Comparison of ENCODE assay signal across 13 mouse cellular contexts in genomic region chr6:23383004-23383347, GRCm38 (mm10).
DNase-seq lines count a peak whose midpoint lies in the region; ATAC-seq lines count a peak whose summit lies in the region.
"Had no signal": no experiment of that assay in that cellular context is flagged by ENCODE, and none has a peak within 500 bp of the region (broad histone marks: within the 10 kb centered on the region; RNA-seq: fewer than 3 reads in every experiment).

No protein-coding gene starts in this region.

- ATAC-seq in forebrain, embryonic 13.5 days = peak; percentile 87
- 0 out of 2 replicates have a peak, but pooled peaks have one; percentile 17 for ATAC-seq in hindbrain, embryonic 16.5 days
- peak; percentile 62 for ATAC-seq in midbrain, embryonic 15.5 days (replicated peaks)
- ATAC-seq: activated CD4-positive, CD25-positive, alpha-beta regulatory T cell, adult 4 months; intestine, embryonic 16.5 days had no signal

- DNase-seq in embryo, embryonic 11 days = peak; percentile 58
- no peak for DNase-seq in kidney, postnatal 25 days
- no peak for DNase-seq in B cell, adult 2 months
- no peak for DNase-seq in lung, postnatal 36 days
- no peak for DNase-seq in kidney, postnatal 14 days
- DNase-seq: cerebellum, postnatal 25 days; thymus, adult 2 months had no signal

- no peak overlapping the region for H3K9ac ChIP-seq in forebrain, embryonic 13.5 days
- no peak overlapping the region for H3K9ac ChIP-seq in hindbrain, embryonic 16.5 days (ENCODE audit: low read depth, low read length)
- no peak overlapping the region for H3K9ac ChIP-seq in midbrain, embryonic 15.5 days
- H3K9ac ChIP-seq: lung, embryonic 15.5 days had no signal

- H3K4me3 ChIP-seq in forebrain, embryonic 13.5 days = peak overlapping the region; percentile 4; the same call in 1 of the 2 replicates
- no peak overlapping the region for H3K4me3 ChIP-seq in hindbrain, embryonic 16.5 days (ENCODE audit: low read length)
- H3K4me3 ChIP-seq in midbrain, embryonic 15.5 days = no peak overlapping the region
- H3K4me3 ChIP-seq: lung, embryonic 15.5 days had no signal

- H3K4me2 ChIP-seq in forebrain, embryonic 13.5 days = peak overlapping the region; percentile 46
- peak overlapping the region; percentile 40 for H3K4me2 ChIP-seq in hindbrain, embryonic 16.5 days (ENCODE audit: low read length)
- peak overlapping the region; percentile 38 for H3K4me2 ChIP-seq in midbrain, embryonic 15.5 days
- H3K4me2 ChIP-seq: lung, embryonic 15.5 days had no signal

- H3K27ac ChIP-seq in forebrain, embryonic 13.5 days = peak overlapping the region; percentile 12; the same call in 1 of the 2 replicates
- H3K27ac ChIP-seq in hindbrain, embryonic 16.5 days (ENCODE audit: low read depth, low read length) = no peak overlapping the region
- no peak overlapping the region for H3K27ac ChIP-seq in midbrain, embryonic 15.5 days
- H3K27ac ChIP-seq: lung, embryonic 15.5 days had no signal

- H3K27me3 ChIP-seq in forebrain, embryonic 13.5 days = peaks cover 16% of the 10 kb centered on the region
- H3K27me3 ChIP-seq in hindbrain, embryonic 16.5 days (replicated peaks; ENCODE audit: control insufficient read depth, insufficient read depth, low read length) = no peaks in the 10 kb centered on the region
- H3K27me3 ChIP-seq in midbrain, embryonic 15.5 days (replicated peaks) = peaks cover 18% of the 10 kb centered on the region
- H3K27me3 ChIP-seq: lung, embryonic 15.5 days had no signal

- peaks cover 22% of the 10 kb centered on the region for H3K4me1 ChIP-seq in forebrain, embryonic 13.5 days
- peaks cover 11% of the 10 kb centered on the region for H3K4me1 ChIP-seq in hindbrain, embryonic 16.5 days (ENCODE audit: control insufficient read depth, insufficient read depth, low read depth, low read length)
- H3K4me1 ChIP-seq in midbrain, embryonic 15.5 days = peaks cover 14% of the 10 kb centered on the region
- H3K4me1 ChIP-seq: lung, embryonic 15.5 days had no signal

- 0% methylated on average over 1 of the region's 1 CpGs for WGBS in forebrain, embryonic 13.5 days
- WGBS in hindbrain, embryonic 16.5 days = 36% methylated on average over 1 of the region's 1 CpGs
- 16% methylated on average over 1 of the region's 1 CpGs for WGBS in midbrain, embryonic 15.5 days

- H3K9me3 ChIP-seq in forebrain, embryonic 13.5 days (replicated peaks) = no peaks in the 10 kb centered on the region
- H3K9me3 ChIP-seq in hindbrain, embryonic 16.5 days (ENCODE audit: control insufficient read depth, low read length) = no peaks in the 10 kb centered on the region
- H3K9me3 ChIP-seq in midbrain, embryonic 15.5 days = no peaks in the 10 kb centered on the region
- H3K9me3 ChIP-seq: lung, embryonic 15.5 days had no signal

- H3K36me3 ChIP-seq in forebrain, embryonic 13.5 days (ENCODE audit: poor library complexity, severe bottlenecking) = no peaks in the 10 kb centered on the region
- no peaks in the 10 kb centered on the region for H3K36me3 ChIP-seq in hindbrain, embryonic 16.5 days (ENCODE audit: control insufficient read depth, insufficient read depth, low read length)
- no peaks in the 10 kb centered on the region for H3K36me3 ChIP-seq in midbrain, embryonic 15.5 days (replicated peaks)
- H3K36me3 ChIP-seq: lung, embryonic 15.5 days had no signal

Comparison
In these comparisons a context has a peak if more than half of its experiments do, and no peak if none do; other contexts are left out.
1. ATAC-seq: peak in every context shown above with its lines; median percentile 87 in forebrain, embryonic 13.5 days; 62 in midbrain, embryonic 15.5 days; 17 in hindbrain, embryonic 16.5 days.